Mouse (Mus musculus): Measurements from ENCODE around the gene Rsph1.

GRCm38 (mm10) chr17:31258310-31258865, 18.8 kb downstream of the Rsph1 start:
- TF ChIP-seq CTCF (IDR thresholded peaks at IDR 0.05; ENCODE audit: control insufficient read depth, insufficient read depth, low read length) (no peak), POLR2A (IDR thresholded peaks at IDR 0.05; ENCODE audit: borderline replicate concordance, control insufficient read depth, low read depth, low read length) (no peak)
